Mouse (Mus musculus) frontal cortex, postnatal 36 days (tissue): Measurements from ENCODE around the gene Cyb5d2.

Experiments used
- DNase-seq, 2 experiments: peaks; one replicate each; pipeline ENCODE4 v3.0.0; 2022; ENCODE audit warnings: low spot score in 2 of 2

Cyb5d2 gene

GRCm38 (mm10) chr11:72795455-72796295, at the start of gene Cyb5d2, which contains the start of gene Zzef1:
Gene Cyb5d2, minus strand, starts transcription at chr11:72796142.
Gene Zzef1, plus strand, starts transcription at chr11:72796226.
- peak; percentile 94 to 98 for DNase-seq

GRCm38 (mm10) chr11:72845526-72845925, 49.6 kb upstream of the Cyb5d2 start:
- no peak for DNase-seq

DNA sequence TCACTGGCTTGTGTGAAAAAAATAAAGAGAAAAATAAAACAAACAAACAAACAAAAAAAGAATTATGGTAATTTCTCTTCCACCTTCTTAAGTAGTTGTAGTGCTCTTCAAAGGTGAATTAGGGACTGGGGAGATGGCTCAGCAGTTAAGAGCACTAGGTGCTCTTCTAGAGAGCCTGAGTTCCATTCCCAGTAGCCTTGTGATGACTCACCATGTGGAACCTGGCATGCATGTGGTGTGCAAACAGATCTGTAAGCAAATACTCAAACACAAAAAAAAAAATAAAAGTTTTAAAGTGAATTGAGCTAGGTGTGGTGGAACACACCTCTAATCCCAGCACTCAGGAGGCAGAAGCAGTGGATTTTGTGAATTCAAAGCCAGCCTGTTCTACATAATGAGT, 47.6 kb upstream of the Cyb5d2 start:
- no peak for DNase-seq

DNA sequence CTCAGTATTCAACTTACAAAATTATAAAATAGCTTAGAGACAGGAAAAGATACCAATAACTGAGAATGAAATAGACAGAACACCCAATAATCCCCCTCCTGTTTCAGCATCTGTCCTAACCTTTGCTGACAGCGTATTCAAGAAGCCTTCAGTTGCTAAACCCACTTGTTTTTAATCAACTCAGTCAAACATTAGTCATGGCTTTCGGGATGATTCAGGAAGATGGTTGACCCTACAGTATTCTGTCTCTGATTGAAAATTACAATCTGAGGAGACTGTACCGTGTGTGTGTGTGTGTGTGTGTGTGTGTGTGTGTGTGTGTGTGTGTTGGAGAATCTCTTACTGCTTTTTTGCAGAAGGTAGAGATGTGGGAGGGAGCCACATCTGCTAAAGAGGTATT, 46.8 kb upstream of the Cyb5d2 start:
- no peak for DNase-seq

GRCm38 (mm10) chr11:72829869-72830268, 33.9 kb upstream of the Cyb5d2 start:
- DNase-seq: no peak

DNA sequence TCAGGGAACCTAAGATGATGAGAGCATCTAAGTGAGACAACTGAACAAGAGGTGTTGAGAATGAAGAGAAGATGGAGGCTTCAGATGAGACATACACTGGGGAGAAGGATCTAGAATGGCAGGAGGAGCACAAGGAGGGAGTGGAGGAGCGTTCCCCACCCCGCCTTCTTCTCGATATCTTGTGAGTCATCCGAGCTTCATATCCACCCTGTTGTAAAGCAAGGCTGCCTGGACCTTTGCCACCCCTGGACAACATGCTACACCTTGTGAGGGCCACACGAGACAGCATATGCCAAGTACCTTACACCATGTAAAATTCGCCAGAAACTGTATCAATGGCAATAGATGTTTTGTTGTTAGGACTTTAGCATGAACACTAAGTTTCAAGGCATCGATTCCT, 25.1 kb upstream of the Cyb5d2 start:
- no peak for DNase-seq

GRCm38 (mm10) chr11:72818067-72818466, 22.1 kb upstream of the Cyb5d2 start:
- DNase-seq: no peak

DNA sequence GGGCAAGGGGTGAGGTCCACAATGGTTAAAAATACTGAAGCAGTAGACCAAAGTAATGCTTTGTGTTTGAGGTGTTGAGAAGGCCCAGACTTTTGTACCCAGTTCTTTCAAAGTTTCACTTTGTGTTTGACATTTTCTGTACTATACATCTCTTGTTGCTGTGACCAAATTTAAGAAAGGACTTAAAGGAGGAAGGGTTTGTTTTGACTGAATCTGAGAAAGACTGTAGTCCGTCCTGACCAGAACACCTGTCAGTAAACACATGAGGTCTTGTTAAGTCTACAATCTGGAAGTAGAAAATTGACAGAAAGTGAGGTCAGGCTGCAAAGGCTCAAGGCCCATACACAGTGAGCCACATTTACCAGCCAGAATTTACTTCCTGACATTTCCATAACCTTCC, 20.9 kb upstream of the Cyb5d2 start:
- no peak for DNase-seq

DNA sequence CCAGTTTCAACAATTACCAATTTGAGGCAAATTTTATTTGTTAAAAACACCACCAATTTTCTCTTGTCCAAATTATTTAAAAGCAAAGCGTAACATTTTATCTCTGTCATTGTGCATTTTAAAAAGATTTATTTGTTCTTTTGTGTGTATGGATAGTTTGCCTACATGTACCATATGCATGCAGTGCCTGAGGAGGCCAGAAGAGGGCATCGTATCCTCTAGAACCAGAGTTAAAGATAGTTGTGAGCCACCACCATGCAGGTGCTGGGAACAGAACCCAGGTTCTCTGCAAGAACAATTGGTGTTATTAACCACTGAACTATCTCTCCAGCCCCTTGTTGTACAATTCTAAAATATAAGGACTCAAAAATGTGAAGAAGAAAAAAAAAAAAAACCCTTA, 18.2 kb upstream of the Cyb5d2 start:
- no peak for DNase-seq

GRCm38 (mm10) chr11:72813687-72814086, 17.7 kb upstream of the Cyb5d2 start:
- peak in 1 of 2 experiments; percentile 59 for DNase-seq

GRCm38 (mm10) chr11:72807992-72808391, 12.1 kb upstream of the Cyb5d2 start:
- no peak for DNase-seq

DNA sequence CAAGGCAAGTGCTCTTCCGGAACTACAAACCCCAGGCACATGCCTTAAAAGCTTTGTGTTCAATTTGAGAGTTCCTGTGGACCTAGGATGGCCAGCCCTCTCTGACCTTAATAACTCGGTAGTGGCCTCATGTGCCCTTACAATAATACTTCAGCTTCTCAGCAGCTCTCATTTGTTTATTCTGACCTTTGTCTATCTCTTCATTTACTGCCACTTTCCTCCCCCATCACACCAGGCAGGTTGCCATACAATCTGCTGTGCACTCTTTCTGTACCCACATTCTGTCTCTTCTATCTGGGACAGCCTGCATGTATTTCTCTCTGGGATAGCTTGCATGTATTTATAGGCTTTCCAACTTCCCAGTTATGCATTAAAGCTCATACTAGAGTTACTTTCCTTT, 10.6 kb upstream of the Cyb5d2 start:
- DNase-seq: peak in 1 of 2 experiments; percentile 31

- DNase-seq: no peak
Measured at GRCm38 (mm10) chr11:72805232-72805631, 9.3 kb upstream of the Cyb5d2 start.

DNA sequence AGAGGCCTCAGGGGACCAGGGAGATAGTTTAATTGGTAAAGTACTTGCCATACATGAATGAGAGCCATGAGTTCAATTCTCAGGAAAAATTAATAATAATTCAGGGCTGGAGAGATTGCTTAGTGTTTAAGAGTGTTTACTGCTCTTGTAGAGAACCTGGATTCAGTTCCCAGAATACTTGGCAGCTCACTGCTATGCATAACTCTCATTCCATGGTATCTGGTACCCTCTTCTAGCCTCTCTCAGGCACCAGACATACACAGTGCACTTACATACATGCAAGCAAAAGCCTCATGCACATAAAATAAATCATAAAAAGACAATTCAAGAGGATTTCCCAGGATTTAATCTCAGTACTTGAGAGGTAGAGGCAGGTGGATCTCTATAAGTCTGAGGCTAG, 8.6 kb upstream of the Cyb5d2 start:
- no peak for DNase-seq

- no peak for DNase-seq
Measured at GRCm38 (mm10) chr11:72803038-72803437, 7.1 kb upstream of the Cyb5d2 start.

DNA sequence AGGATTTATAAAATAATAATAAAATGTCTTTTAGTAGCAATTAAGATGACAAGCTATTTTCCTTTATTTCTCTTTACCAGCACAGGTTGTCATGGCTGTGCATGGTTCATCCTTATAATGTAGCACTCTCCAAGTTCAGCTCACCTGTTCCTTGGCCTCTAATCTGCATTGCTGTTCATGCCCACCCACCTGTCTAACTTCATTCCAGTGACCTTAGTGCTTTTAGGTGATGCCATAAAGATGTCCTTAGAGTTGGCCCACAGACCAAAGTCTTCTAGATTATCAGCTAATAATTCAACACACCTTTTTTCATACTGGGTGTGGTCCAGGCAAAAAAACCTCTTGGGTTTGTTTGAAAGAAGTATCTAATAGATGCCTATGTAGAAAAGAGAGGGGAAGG, 5.2 kb upstream of the Cyb5d2 start:
- no peak for DNase-seq

- no peak for DNase-seq
Measured at GRCm38 (mm10) chr11:72798112-72798511, 2.2 kb upstream of the Cyb5d2 start.

DNA sequence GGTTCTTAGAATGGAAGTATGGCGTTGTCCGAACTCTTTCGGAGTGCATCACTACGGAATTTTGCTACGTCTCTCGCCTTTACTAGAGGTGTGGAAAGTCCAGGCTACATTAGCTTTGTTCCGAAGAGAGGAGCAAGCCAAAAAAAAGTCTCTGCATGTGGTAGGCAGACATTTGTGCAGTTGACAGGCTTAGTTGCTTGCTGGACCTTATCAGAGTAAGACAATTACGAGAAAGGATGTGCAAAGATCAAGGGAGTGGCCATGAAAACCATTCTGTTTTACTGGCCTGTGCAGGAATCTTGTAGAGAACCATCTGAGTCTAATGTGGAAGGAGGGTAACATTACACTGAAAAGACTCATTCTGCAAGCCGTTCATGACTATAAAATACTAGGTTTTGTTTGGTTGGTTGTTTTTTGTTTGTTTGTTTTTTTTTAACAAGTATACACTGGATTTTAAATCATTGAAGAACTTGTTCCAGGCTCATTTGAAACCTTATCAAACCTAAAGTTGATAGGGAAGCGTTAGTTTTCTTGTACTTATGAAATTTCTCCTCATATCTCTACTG, 914 bp upstream of the Cyb5d2 start:
- no peak for DNase-seq

- no peak for DNase-seq
Measured at GRCm38 (mm10) chr11:72796296-72796687, 350 bp upstream of the Cyb5d2 start.

GRCm38 (mm10) chr11:72795149-72795454, 840 bp downstream of the Cyb5d2 start:
- no peak for DNase-seq

- DNase-seq: no peak
Measured at GRCm38 (mm10) chr11:72792033-72792432, 3.9 kb downstream of the Cyb5d2 start.

DNA sequence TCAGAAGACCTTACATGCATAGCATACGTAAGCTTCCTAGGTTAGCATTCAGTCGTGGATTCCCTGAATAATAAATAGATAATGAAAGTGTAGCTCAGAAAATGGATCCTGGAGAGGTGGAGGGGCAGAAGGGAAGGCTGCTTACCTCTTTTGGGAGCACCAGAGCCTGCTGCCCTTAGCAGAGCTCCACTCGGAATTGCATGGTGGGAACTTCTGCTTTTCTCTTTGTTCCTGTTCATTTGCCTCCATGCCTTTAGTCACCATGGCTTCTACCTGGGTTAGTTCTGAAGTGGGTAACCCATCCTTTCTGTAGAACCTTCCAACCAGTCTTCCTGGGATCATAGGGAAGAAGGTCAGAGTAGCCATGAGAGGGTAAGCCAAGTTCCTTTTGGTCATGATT, 13.4 kb downstream of the Cyb5d2 start:
- DNase-seq: no peak

DNA sequence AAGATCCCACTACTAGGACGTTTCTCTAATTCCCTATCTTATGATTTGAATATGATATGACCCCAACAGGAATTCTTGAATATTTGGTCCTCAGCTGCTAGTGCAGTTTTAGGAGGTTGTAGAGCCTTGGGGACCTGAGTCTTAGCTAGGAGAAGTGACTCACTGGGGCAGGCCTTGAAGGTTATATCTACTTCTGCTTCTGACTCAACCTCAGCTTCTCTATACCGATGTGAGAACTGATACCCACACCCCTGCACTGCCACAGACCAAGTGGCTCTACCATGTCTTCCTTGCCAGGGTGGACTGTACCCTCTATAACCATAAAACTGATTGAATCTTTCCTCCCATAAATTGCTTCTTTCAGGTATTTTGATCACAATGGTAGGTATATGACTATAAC, 13.8 kb downstream of the Cyb5d2 start:
- DNase-seq: no peak

DNA sequence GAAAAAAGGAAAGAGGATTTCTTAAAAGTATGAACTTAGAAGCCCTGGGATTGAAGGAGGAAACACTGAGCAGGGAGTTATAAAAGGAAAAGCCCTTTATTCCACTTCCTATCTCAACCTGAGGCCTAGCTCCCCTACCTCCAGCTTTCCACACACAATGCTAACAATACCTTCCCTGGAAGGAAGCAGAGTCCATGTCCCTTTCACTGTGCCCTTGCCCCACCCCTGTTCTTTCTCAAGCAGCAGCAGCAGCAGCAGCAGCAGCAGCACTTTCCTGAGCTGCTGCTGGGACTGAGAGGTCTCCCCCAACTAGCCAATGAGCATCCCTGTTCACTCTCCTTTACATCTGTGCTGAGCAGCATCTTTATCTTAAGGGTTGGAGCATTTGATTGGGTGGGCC, 17.0 kb downstream of the Cyb5d2 start:
- DNase-seq: no peak
